Mouse (Mus musculus) left cerebral cortex, adult 2 months (tissue): ENCODE data around the gene Fbxo40. TPM values are rescaled to one million over a fixed set of nuclear protein-coding genes. Genes with fewer than 3 reads are reported as not detected.

Experiments used
- DNase-seq, 2 experiments: peaks; one replicate each; pipeline ENCODE4 v3.0.0; 2021 to 2022; ENCODE audit warnings: low spot score in 2 of 2, mixed read lengths in 1 of 2; ENCODE audit errors: extremely low spot score in 1 of 2
- H3K27ac ChIP-seq: fragments of 200-600 bp; 2 replicates; pipeline ENCODE4 v1.8.1; 2022
- H3K4me3 ChIP-seq: fragments of 200-600 bp; 2 replicates; pipeline ENCODE4 v1.8.1; 2022
- CTCF ChIP-seq: fragments of 200-600 bp; IDR thresholded peaks from 2 replicates; pipeline ENCODE4 v1.8.1; 2022; ENCODE audit warnings: antibody characterized with exemption, mild to moderate bottlenecking, moderate library complexity
- intact Hi-C: fragments of 180-260 bp; cut with DNase I; formaldehyde crosslinking; loops from one replicate; pipeline ENCODE4 v1.15.1; 2025
- total RNA-seq, 2 experiments: library from RNA; stranded (reverse); gene quantifications; 2 replicates each; pipeline ENCODE4 v1.2.3; 2021

Gene Fbxo40
- total RNA-seq, 2 experiments from 2014 or later = 0.36 TPM; not detected in 1

GRCm38 (mm10) chr16:36928106-36928500 is 62.2 kb downstream of the Fbxo40 start:
- no peak for DNase-seq
- TF ChIP-seq CTCF = no peak
- intact Hi-C loops = no loop called here
- H3K27ac ChIP-seq = no peak overlapping the region
- H3K4me3 ChIP-seq = no peak overlapping the region

GRCm38 (mm10) chr16:36927495-36928105 is 62.7 kb downstream of the Fbxo40 start:
- no peak for TF ChIP-seq CTCF
- no peak for DNase-seq
- intact Hi-C loops = no loop called here
- H3K27ac ChIP-seq = no peak overlapping the region
- H3K4me3 ChIP-seq = no peak overlapping the region

GRCm38 (mm10) chr16:36926514-36927447 is 63.5 kb downstream of the Fbxo40 start:
- Histone ChIP-seq H3K27ac (peak overlapping the region; percentile 19; the same call in 1 of the 2 replicates), H3K4me3 (no peak overlapping the region)
- intact Hi-C loops = no loop called here
- no peak for DNase-seq
- no peak for TF ChIP-seq CTCF

- Histone ChIP-seq H3K27ac (peak overlapping the region; percentile 19; the same call in 1 of the 2 replicates), H3K4me3 (no peak overlapping the region)
- intact Hi-C loops = no loop called here
- no peak for DNase-seq
- TF ChIP-seq CTCF = no peak
Measured at GRCm38 (mm10) chr16:36925797-36926196, 64.5 kb downstream of the Fbxo40 start.

- Histone ChIP-seq H3K27ac (peak overlapping the region; percentile 5; the same call in 1 of the 2 replicates), H3K4me3 (no peak overlapping the region)
- DNase-seq = no peak
- TF ChIP-seq CTCF = no peak
- intact Hi-C loops = no loop called here
Measured at GRCm38 (mm10) chr16:36925351-36925750, 64.9 kb downstream of the Fbxo40 start.

- H3K4me3 ChIP-seq = no peak overlapping the region
- intact Hi-C loops = no loop called here
Measured at GRCm38 (mm10) chr16:36924312-36924711, 66.0 kb downstream of the Fbxo40 start.

DNA sequence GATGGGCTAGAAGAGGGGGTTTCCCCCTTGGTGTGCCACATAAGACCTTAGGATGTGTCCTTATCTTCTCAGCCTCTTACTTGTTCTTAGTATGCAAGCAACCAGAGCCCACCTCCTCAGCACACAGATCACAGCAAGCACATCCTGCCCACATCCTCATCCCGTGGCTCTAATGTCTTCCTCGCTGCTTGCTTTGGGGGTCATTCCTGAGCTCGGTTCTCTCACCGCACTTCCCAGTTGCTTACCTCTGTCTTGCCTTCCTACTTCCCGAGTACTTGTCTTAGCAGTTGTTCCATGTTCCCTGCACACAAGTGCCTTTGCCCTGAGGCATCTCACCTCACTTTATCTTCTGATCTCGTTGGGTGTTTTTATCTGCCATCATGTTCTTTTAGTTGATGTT is 68.3 kb downstream of the Fbxo40 start:
- H3K27ac ChIP-seq = no peak overlapping the region
- H3K4me3 ChIP-seq = no peak overlapping the region
- intact Hi-C loops = loop anchor here (2.0 kb wide), 1 partner anchor 89 kb away; the partner anchor contains the start of gene Polq
- no peak for TF ChIP-seq CTCF
- no peak for DNase-seq

More at GRCm38 (mm10) chr16:36924312-36924711, 66.0 kb downstream of the Fbxo40 start:
- TF ChIP-seq CTCF = no peak
- DNase-seq = no peak
- H3K27ac ChIP-seq = no peak overlapping the region

- Histone ChIP-seq H3K4me3 (no peak overlapping the region), H3K27ac (no peak overlapping the region)
- no peak for DNase-seq
- intact Hi-C loops = loop anchor here (2.0 kb wide), 1 partner anchor 90 kb away; the partner anchor contains the start of gene Polq
- TF ChIP-seq CTCF = no peak
Measured at GRCm38 (mm10) chr16:36921067-36921613, 69.1 kb downstream of the Fbxo40 start.

- Histone ChIP-seq H3K4me3 (no peak overlapping the region), H3K27ac (no peak overlapping the region)
- intact Hi-C loops = loop anchor here (2.0 kb wide), 1 partner anchor 90 kb away; the partner anchor contains the start of gene Polq
- TF ChIP-seq CTCF = no peak
- no peak for DNase-seq
Measured at GRCm38 (mm10) chr16:36920410-36920809, 69.9 kb downstream of the Fbxo40 start.

DNA sequence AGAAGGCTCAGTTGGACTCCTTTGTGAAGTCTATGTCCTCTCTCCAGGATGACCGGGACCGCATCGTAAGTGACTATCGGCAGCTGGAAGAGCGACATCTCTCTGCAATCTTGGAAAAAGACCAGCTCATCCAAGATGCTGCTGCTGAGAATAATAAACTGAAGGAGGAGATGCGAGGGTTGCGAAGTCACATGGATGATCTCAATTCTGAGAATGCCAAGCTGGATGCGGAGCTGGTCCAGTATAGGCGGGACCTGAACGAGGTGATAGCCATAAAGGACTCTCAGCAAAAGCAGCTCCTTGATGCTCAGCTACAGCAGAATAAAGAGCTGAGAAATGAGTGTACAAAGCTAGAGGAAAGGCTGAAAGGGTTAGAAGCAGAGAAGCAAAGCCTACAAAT is 71.8 kb downstream of the Fbxo40 start:
- Histone ChIP-seq H3K4me3 (no peak overlapping the region), H3K27ac (peak overlapping the region; percentile 24; the same call in 1 of the 2 replicates)
- intact Hi-C loops = no loop called here
- TF ChIP-seq CTCF = no peak
- DNase-seq = no peak

- H3K27ac ChIP-seq = no peak overlapping the region
- intact Hi-C loops = no loop called here
Measured at GRCm38 (mm10) chr16:36914195-36914594, 76.1 kb downstream of the Fbxo40 start.

More at GRCm38 (mm10) chr16:36914195-36914594, 76.1 kb downstream of the Fbxo40 start:
- DNase-seq = no peak
- TF ChIP-seq CTCF = no peak
- no peak overlapping the region for H3K4me3 ChIP-seq

Other genes starting within 250 kb of the Fbxo40 start
- gene Slc15a2, start 205.5 kb downstream of the Fbxo40 start, total RNA-seq = 10 to 100 TPM; 36.5 to 40.2 TPM
- 10 to 100 TPM; 41.9 to 49.2 TPM for gene Iqcb1, start 162.1 kb downstream of the Fbxo40 start, total RNA-seq
- 1 to 10 TPM; 1.3 to 1.4 TPM for gene Eaf2, start 115.5 kb downstream of the Fbxo40 start, total RNA-seq
- gene Golgb1, start 115.3 kb downstream of the Fbxo40 start, total RNA-seq = 10 to 100 TPM; 77.8 to 92.1 TPM
- 1 to 10 TPM; 3.6 to 3.7 TPM for gene Hcls1, start 55.5 kb downstream of the Fbxo40 start, total RNA-seq
- 1 to 10 TPM; 1.7 to 2.1 TPM for gene Polq, start 21.3 kb upstream of the Fbxo40 start, total RNA-seq